Mouse (Mus musculus): ENCODE data around the gene Cog2. TPM values are rescaled to one million over a fixed set of nuclear protein-coding genes. Genes with fewer than 3 reads are reported as not detected.

Gene Cog2
- polyA plus RNA-seq, 1 experiment from 2014 or later: 37.1 TPM

GRCm38 (mm10) chr8:124542001-124542400 is 21.4 kb downstream of the Cog2 start:
- Histone ChIP-seq H3K4me1 (ENCODE audit: control insufficient read depth, insufficient read depth, low read length) (no peaks in the 10 kb centered on the region), H3K9me3 (replicated peaks; ENCODE audit: control insufficient read depth, low read length) (no peaks in the 10 kb centered on the region), H3K27me3 (ENCODE audit: control insufficient read depth, insufficient read depth, low read length) (no peaks in the 10 kb centered on the region), H3K9ac (replicated peaks; ENCODE audit: low read length) (no peak overlapping the region), H3K27ac (replicated peaks; ENCODE audit: low read depth, low read length) (no peak overlapping the region), H3K36me3 (replicated peaks; ENCODE audit: control insufficient read depth, insufficient read depth, low read depth, low read length) (peaks cover 6% of the 10 kb centered on the region; the same call in 1 of the 2 replicates), H3K4me3 (ENCODE audit: low read depth, low read length) (no peak overlapping the region), H3K4me2 (ENCODE audit: low read depth, low read length) (no peak overlapping the region)
- 89% methylated on average over 4 of the region's 4 CpGs for WGBS
- ATAC-seq (replicated peaks; ENCODE audit: insufficient number of reproducible peaks, low FRiP score, low TSS enrichment, low read depth) (no peak), DNase-seq (ENCODE audit: low spot score) (no peak)

GRCm38 (mm10) chr8:124543272-124543671 is 22.7 kb downstream of the Cog2 start:
- no peaks in the 10 kb centered on the region for H3K9me3 ChIP-seq (replicated peaks; ENCODE audit: control insufficient read depth, low read length)
- H3K9ac ChIP-seq (replicated peaks; ENCODE audit: low read length): no peak overlapping the region
- WGBS: 94% methylated on average over 5 of the region's 5 CpGs
- no peaks in the 10 kb centered on the region for H3K27me3 ChIP-seq (ENCODE audit: control insufficient read depth, insufficient read depth, low read length)
- H3K4me1 ChIP-seq (ENCODE audit: control insufficient read depth, insufficient read depth, low read length): no peaks in the 10 kb centered on the region
- H3K36me3 ChIP-seq (replicated peaks; ENCODE audit: control insufficient read depth, insufficient read depth, low read depth, low read length): peaks cover 6% of the 10 kb centered on the region; the same call in 1 of the 2 replicates
- H3K4me2 ChIP-seq (ENCODE audit: low read depth, low read length): no peak overlapping the region
- ATAC-seq (replicated peaks; ENCODE audit: insufficient number of reproducible peaks, low FRiP score, low TSS enrichment, low read depth) (no peak), DNase-seq (ENCODE audit: low spot score) (no peak)
- no peak overlapping the region for H3K27ac ChIP-seq (replicated peaks; ENCODE audit: low read depth, low read length)
- no peak overlapping the region for H3K4me3 ChIP-seq (ENCODE audit: low read depth, low read length)

GRCm38 (mm10) chr8:124546371-124546770 is 25.8 kb downstream of the Cog2 start:
- H3K4me1 ChIP-seq (ENCODE audit: control insufficient read depth, insufficient read depth, low read length): no peaks in the 10 kb centered on the region
- ATAC-seq (replicated peaks; ENCODE audit: insufficient number of reproducible peaks, low FRiP score, low TSS enrichment, low read depth) (no peak), DNase-seq (ENCODE audit: low spot score) (no peak)
- no peak overlapping the region for H3K27ac ChIP-seq (replicated peaks; ENCODE audit: low read depth, low read length)
- H3K27me3 ChIP-seq (ENCODE audit: control insufficient read depth, insufficient read depth, low read length): no peaks in the 10 kb centered on the region
- H3K9ac ChIP-seq (replicated peaks; ENCODE audit: low read length): no peak overlapping the region
- 93% methylated on average over 6 of the region's 6 CpGs for WGBS
- no peak overlapping the region for H3K4me3 ChIP-seq (ENCODE audit: low read depth, low read length)
- H3K9me3 ChIP-seq (replicated peaks; ENCODE audit: control insufficient read depth, low read length): no peaks in the 10 kb centered on the region
- no peak overlapping the region for H3K4me2 ChIP-seq (ENCODE audit: low read depth, low read length)
- peaks cover 11% of the 10 kb centered on the region for H3K36me3 ChIP-seq (replicated peaks; ENCODE audit: control insufficient read depth, insufficient read depth, low read depth, low read length)

DNA sequence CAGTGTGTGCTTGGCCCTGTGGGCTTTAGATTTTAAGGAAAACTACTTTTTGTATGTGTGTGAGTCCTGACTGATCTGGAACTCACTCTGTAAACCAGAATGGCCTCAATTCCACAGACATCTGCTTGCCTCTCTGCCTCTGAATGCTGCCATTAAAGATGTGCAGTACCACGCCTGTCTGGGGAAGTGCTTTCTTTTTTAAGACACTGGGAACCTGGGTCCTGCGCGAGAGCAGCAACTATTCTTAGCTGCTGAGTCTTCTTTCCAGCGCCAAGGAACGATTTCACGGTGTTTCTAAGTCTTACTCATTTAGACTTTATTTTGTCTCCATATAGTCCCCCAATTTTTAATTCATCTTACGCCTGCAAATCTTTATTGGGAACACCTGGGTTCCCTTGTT is 26.2 kb downstream of the Cog2 start:
- no peaks in the 10 kb centered on the region for H3K27me3 ChIP-seq (ENCODE audit: control insufficient read depth, insufficient read depth, low read length)
- no peaks in the 10 kb centered on the region for H3K9me3 ChIP-seq (replicated peaks; ENCODE audit: control insufficient read depth, low read length)
- no peak for DNase-seq (ENCODE audit: low spot score)
- no peak for ATAC-seq (replicated peaks; ENCODE audit: insufficient number of reproducible peaks, low FRiP score, low TSS enrichment, low read depth)
- H3K4me2 ChIP-seq (ENCODE audit: low read depth, low read length): no peak overlapping the region
- no peak overlapping the region for H3K9ac ChIP-seq (replicated peaks; ENCODE audit: low read length)
- no peak overlapping the region for H3K27ac ChIP-seq (replicated peaks; ENCODE audit: low read depth, low read length)
- WGBS: 95% methylated on average over 7 of the region's 7 CpGs
- H3K36me3 ChIP-seq (replicated peaks; ENCODE audit: control insufficient read depth, insufficient read depth, low read depth, low read length): peaks cover 11% of the 10 kb centered on the region
- H3K4me3 ChIP-seq (ENCODE audit: low read depth, low read length): no peak overlapping the region
- H3K4me1 ChIP-seq (ENCODE audit: control insufficient read depth, insufficient read depth, low read length): no peaks in the 10 kb centered on the region

GRCm38 (mm10) chr8:124547269-124547668 is 26.7 kb downstream of the Cog2 start:
- no peak for DNase-seq (ENCODE audit: low spot score)
- Histone ChIP-seq H3K4me1 (ENCODE audit: control insufficient read depth, insufficient read depth, low read length) (no peaks in the 10 kb centered on the region), H3K27ac (replicated peaks; ENCODE audit: low read depth, low read length) (no peak overlapping the region), H3K36me3 (replicated peaks; ENCODE audit: control insufficient read depth, insufficient read depth, low read depth, low read length) (peaks cover 9% of the 10 kb centered on the region), H3K9me3 (replicated peaks; ENCODE audit: control insufficient read depth, low read length) (no peaks in the 10 kb centered on the region), H3K9ac (replicated peaks; ENCODE audit: low read length) (no peak overlapping the region), H3K4me2 (ENCODE audit: low read depth, low read length) (no peak overlapping the region), H3K27me3 (ENCODE audit: control insufficient read depth, insufficient read depth, low read length) (no peaks in the 10 kb centered on the region), H3K4me3 (ENCODE audit: low read depth, low read length) (no peak overlapping the region)
- ATAC-seq (replicated peaks; ENCODE audit: insufficient number of reproducible peaks, low FRiP score, low TSS enrichment, low read depth): no peak
- WGBS: 87% methylated on average over 11 of the region's 11 CpGs

DNA sequence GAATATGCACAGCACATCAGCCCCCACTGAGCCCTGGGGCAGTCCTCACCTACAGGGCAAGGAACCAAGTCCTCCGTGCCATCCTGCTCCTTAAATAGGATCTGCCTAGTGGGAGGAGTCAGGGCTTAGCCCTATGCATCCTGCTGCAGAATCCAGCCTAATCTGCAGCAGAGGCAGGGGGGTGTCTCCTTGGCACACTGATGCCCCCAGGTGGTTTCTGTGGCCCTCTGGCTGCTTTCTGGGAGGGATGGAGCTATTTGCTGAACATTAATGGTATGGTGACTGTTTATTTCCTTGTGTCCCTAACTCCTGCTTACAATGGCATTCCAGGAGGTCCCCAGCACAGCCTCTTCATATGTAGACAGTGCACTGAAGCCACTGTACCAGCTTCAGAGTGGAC is 27.6 kb downstream of the Cog2 start:
- H3K4me2 ChIP-seq (ENCODE audit: low read depth, low read length): no peak overlapping the region
- no peak overlapping the region for H3K4me3 ChIP-seq (ENCODE audit: low read depth, low read length)
- H3K4me1 ChIP-seq (ENCODE audit: control insufficient read depth, insufficient read depth, low read length): no peaks in the 10 kb centered on the region
- no peak overlapping the region for H3K9ac ChIP-seq (replicated peaks; ENCODE audit: low read length)
- no peak for ATAC-seq (replicated peaks; ENCODE audit: insufficient number of reproducible peaks, low FRiP score, low TSS enrichment, low read depth)
- no peaks in the 10 kb centered on the region for H3K27me3 ChIP-seq (ENCODE audit: control insufficient read depth, insufficient read depth, low read length)
- H3K27ac ChIP-seq (replicated peaks; ENCODE audit: low read depth, low read length): no peak overlapping the region
- WGBS: 75% methylated on average over 1 of the region's 1 CpGs
- peaks cover 9% of the 10 kb centered on the region for H3K36me3 ChIP-seq (replicated peaks; ENCODE audit: control insufficient read depth, insufficient read depth, low read depth, low read length)
- H3K9me3 ChIP-seq (replicated peaks; ENCODE audit: control insufficient read depth, low read length): no peaks in the 10 kb centered on the region
- no peak for DNase-seq (ENCODE audit: low spot score)

DNA sequence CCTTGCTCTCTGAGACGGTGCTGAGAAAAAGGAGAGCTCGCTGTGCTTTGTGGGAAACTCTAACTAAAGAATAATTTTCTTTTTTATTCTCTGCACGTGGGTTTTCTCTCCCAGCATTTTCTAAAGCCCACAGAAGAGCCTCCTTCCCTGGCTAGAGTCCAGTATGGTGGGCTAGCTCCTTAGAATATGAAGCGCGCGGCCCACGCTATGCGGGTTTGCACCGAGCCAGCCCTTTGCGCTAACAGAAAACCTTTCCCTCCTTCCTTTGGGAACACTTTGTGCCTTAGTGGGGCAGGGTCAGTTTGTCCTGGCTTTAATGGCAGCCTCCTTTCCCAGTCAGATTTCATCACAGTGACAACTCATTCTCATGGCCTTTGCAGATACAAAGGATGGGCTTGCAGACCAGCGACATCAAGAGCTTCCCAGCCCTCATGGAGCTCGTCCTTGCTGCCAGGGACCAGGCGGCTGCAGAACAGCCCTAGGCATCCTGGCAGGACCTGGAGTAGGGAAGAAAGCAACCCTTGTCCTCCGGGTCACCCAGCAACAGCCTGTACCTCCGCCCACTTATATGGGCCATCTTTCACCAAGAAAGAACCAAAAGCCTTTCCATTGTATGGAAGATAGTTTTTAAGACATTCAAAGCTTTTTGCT is 30.6 kb downstream of the Cog2 start:
- DNase-seq (ENCODE audit: low spot score) (no peak), ATAC-seq (replicated peaks; ENCODE audit: insufficient number of reproducible peaks, low FRiP score, low TSS enrichment, low read depth) (no peak)
- Histone ChIP-seq H3K9ac (replicated peaks; ENCODE audit: low read length) (no peak overlapping the region), H3K36me3 (replicated peaks; ENCODE audit: control insufficient read depth, insufficient read depth, low read depth, low read length) (peaks cover 9% of the 10 kb centered on the region), H3K27ac (replicated peaks; ENCODE audit: low read depth, low read length) (no peak overlapping the region), H3K4me2 (ENCODE audit: low read depth, low read length) (no peak overlapping the region), H3K9me3 (replicated peaks; ENCODE audit: control insufficient read depth, low read length) (no peaks in the 10 kb centered on the region), H3K4me3 (ENCODE audit: low read depth, low read length) (no peak overlapping the region), H3K4me1 (ENCODE audit: control insufficient read depth, insufficient read depth, low read length) (no peaks in the 10 kb centered on the region), H3K27me3 (ENCODE audit: control insufficient read depth, insufficient read depth, low read length) (no peaks in the 10 kb centered on the region)
- 88% methylated on average over 15 of the region's 15 CpGs for WGBS

- H3K9ac ChIP-seq (replicated peaks; ENCODE audit: low read length): no peak overlapping the region
- DNase-seq (ENCODE audit: low spot score) (no peak), ATAC-seq (replicated peaks; ENCODE audit: insufficient number of reproducible peaks, low FRiP score, low TSS enrichment, low read depth) (no peak)
- WGBS: 87% methylated on average over 7 of the region's 7 CpGs
- H3K27ac ChIP-seq (replicated peaks; ENCODE audit: low read depth, low read length): no peak overlapping the region
- H3K36me3 ChIP-seq (replicated peaks; ENCODE audit: control insufficient read depth, insufficient read depth, low read depth, low read length): peaks cover 3% of the 10 kb centered on the region
- H3K4me3 ChIP-seq (ENCODE audit: low read depth, low read length): no peak overlapping the region
- no peak overlapping the region for H3K4me2 ChIP-seq (ENCODE audit: low read depth, low read length)
- H3K4me1 ChIP-seq (ENCODE audit: control insufficient read depth, insufficient read depth, low read length): no peaks in the 10 kb centered on the region
- H3K9me3 ChIP-seq (replicated peaks; ENCODE audit: control insufficient read depth, low read length): no peaks in the 10 kb centered on the region
- H3K27me3 ChIP-seq (ENCODE audit: control insufficient read depth, insufficient read depth, low read length): no peaks in the 10 kb centered on the region
These were observed 34.7 kb downstream of the Cog2 start for GRCm38 (mm10) chr8:124555113-124555750.
